23 mouse cellular contexts compared by ENCODE assay signal in genomic region chr19:37925323-37925722, GRCm38 (mm10).
"Had no signal": no experiment of that assay in that cellular context is flagged by ENCODE, and none has a peak within 500 bp of the region (broad histone marks: within the 10 kb centered on the region; RNA-seq: fewer than 3 reads in every experiment).

No protein-coding gene starts in this region.

- H3K4me2 ChIP-seq: heart, embryonic 12.5 days; hindbrain, embryonic 12.5 days; hindbrain, embryonic 14.5 days; limb, embryonic 13.5 days; limb, embryonic 15.5 days; liver, embryonic 12.5 days had no signal

- H3K36me3 ChIP-seq: heart, embryonic 10.5 days; heart, embryonic 12.5 days; hindbrain, embryonic 10.5 days; hindbrain, embryonic 12.5 days; limb, embryonic 13.5 days; limb, embryonic 15.5 days; liver, embryonic 12.5 days had no signal

- H3K27me3 ChIP-seq: heart, embryonic 12.5 days; hindbrain, embryonic 12.5 days; limb, embryonic 13.5 days; limb, embryonic 15.5 days; liver, embryonic 12.5 days had no signal

- H3K4me1 ChIP-seq: heart, embryonic 10.5 days; heart, embryonic 12.5 days; hindbrain, embryonic 12.5 days; limb, embryonic 13.5 days; limb, embryonic 15.5 days; liver, embryonic 12.5 days had no signal

- ATAC-seq: hindbrain, embryonic 16.5 days; intestine, embryonic 16.5 days; liver, embryonic 12.5 days had no signal

- H3K9ac ChIP-seq: heart, embryonic 12.5 days; hindbrain, embryonic 12.5 days; hindbrain, embryonic 14.5 days; limb, embryonic 13.5 days; limb, embryonic 15.5 days; liver, embryonic 12.5 days; liver, embryonic 14.5 days had no signal

- H3K4me3 ChIP-seq: heart, embryonic 10.5 days; heart, embryonic 12.5 days; hindbrain, embryonic 10.5 days; hindbrain, embryonic 12.5 days; layer of hippocampus, adult 2 months; left cerebral cortex, adult 2 months; limb, embryonic 13.5 days; limb, embryonic 15.5 days; liver, embryonic 12.5 days had no signal

- DNase-seq: gastrocnemius, postnatal 25 days; heart, adult 18-20 months; heart, postnatal 10 days; heart, postnatal 4 days; kidney, adult 11 months; kidney, adult 2 months; kidney, postnatal 10 days; kidney, postnatal 25 days; kidney, postnatal 4 days; left cerebral cortex, postnatal 4 days had no signal

- H3K27ac ChIP-seq: heart, embryonic 10.5 days; hindbrain, embryonic 10.5 days; hindbrain, embryonic 12.5 days; hindbrain, embryonic 14.5 days; layer of hippocampus, adult 2 months; left cerebral cortex, adult 2 months; limb, embryonic 13.5 days; limb, embryonic 15.5 days; liver, embryonic 12.5 days; liver, embryonic 14.5 days had no signal

- H3K9me3 ChIP-seq: heart, embryonic 10.5 days; heart, embryonic 12.5 days; hindbrain, embryonic 10.5 days; hindbrain, embryonic 12.5 days; limb, embryonic 13.5 days; limb, embryonic 15.5 days; liver, embryonic 12.5 days had no signal
